Mouse (Mus musculus): ENCODE results near the gene Ednrb.
"Not testable (repeated sequence)": the region's sequence is repeated elsewhere in the genome, so short reads cannot be mapped to it uniquely, and the experiment has no call there.

Ednrb gene

DNA sequence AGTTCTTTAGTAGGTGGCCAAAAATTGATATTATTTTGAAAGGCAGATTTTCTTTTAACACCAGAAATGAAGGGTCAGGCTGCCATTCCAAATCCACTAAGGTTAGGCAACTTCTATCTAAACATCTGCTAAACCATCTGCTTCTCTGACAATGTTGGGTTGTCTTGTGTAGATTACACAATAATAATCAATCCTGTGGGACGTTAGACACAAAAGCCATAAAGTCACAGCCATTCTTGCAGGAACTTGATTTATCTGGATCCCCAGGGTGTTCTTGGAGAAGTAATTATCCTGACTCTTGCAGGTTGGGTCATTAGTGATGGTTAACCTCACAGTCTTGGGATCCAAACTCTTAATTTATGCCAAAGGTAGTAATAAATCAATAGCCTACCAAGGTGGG lies 21.6 kb downstream of the Ednrb start:
- no peak for DNase-seq (ENCODE audit: low spot score in 2 of 2)

DNA sequence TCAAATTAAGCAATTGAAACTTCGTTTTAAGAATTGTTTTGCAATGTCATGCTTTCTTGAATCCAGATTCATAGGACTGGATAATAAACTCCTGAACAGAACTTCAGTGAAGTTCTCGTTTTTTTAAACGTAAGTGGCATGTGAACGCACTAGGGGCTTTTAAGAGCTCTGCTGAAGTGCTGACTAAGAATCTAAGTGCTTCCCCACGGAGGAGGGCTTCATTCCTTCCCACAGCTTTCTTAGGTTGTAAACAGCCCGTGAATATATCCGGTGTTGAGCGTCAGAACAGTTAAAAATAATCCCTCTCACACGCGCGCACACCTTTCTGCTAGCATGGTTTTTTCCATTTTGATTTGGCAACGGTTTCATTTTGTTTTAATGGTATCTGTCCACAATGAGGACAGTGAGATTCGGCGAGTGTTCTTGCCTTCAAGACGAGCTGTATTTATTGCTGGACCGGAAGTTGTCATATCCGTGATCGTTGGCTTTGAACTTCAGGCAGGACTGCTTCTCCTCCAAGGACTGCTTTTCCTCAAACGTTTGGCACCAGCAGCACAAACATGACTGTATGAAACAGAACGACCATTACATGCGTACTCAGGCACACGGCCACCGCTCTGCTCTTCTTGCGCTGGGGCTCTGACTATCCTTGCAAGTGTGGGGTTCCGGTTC lies 27.4 kb downstream of the Ednrb start:
- DNase-seq (ENCODE audit: low spot score in 2 of 2), result no peak

GRCm38 (mm10) chr14:103815542-103815941 lies 28.7 kb downstream of the Ednrb start:
- no peak for DNase-seq (ENCODE audit: low spot score in 2 of 2)

DNA sequence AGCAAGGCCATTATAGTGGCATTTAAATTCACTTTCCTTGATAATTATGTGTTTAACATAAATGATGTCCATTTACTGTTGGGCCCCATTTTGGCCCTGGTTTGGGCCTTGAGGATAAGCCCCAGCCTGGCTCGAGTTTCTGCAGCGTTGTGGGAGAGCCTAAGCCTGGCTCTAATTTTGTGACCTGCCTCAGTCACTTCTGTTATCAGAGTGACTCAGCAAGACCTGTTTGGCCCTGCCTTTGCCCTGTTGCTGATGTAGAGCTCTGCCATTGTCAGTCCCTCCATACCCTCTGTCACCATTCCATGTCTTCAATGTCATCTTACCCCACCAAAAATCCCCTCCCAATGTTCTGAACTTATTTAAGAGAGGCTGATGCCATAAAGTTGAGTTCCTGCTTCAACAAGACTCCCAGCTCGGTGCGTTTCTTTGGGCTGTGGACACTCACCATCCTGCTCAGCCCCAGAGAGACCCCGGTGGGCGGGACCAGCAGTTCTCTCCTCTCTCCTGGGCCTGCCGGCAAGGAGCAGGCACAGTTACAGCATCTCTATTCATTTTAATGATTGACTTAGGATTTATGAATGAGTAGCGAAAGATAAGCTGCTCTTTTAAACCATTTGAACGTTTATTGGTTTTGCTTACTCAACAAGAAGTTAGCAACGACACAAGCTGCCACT lies 30.0 kb downstream of the Ednrb start:
- no peak for DNase-seq (ENCODE audit: low spot score in 2 of 2)

DNA sequence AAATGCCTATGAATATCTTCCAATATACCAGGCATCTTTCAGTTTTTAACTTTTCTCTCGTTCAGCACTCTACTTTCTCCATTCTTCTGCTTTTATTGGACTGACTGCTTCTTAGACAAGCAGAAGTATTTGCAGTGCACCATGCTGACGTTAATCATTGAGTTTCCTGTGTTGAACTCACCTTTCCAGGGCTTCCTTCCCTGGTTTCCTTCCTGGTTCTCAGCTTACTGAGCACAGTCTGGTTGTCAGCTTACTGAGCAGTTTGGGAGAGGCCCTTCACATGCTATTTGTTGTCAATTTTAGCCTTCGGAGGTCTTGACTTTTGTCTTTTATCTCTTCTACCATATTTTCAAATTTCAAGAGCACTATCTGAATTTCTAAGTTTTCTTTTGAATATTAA lies 31.0 kb downstream of the Ednrb start:
- no peak for DNase-seq (ENCODE audit: low spot score in 2 of 2)

DNA sequence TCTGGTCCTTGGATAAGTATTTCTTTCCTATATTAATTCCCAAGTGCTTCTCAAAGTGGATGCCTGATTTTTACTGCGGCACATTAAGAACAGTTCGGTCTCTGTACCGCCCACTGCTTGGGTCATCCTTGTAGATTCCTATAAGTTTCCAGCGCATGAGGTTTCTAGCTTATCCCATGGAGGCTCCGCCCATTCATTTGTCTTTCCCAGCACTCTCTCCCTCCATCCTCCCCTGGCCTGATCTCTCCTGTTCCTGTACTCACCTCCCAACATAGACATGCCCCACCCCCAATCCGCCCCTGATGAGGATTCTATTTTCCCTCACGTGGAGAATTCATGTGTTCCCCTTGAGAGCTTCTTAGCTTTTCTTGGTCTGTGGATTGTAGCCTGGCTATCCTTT lies 32.9 kb downstream of the Ednrb start:
- DNase-seq (ENCODE audit: low spot score in 2 of 2), result no peak

GRCm38 (mm10) chr14:103803907-103804659 lies 40.1 kb downstream of the Ednrb start:
- DNase-seq (ENCODE audit: low spot score in 2 of 2), result no peak

- no peak for DNase-seq (ENCODE audit: low spot score in 2 of 2)
These were observed 47.1 kb downstream of the Ednrb start for GRCm38 (mm10) chr14:103797123-103797522.

DNA sequence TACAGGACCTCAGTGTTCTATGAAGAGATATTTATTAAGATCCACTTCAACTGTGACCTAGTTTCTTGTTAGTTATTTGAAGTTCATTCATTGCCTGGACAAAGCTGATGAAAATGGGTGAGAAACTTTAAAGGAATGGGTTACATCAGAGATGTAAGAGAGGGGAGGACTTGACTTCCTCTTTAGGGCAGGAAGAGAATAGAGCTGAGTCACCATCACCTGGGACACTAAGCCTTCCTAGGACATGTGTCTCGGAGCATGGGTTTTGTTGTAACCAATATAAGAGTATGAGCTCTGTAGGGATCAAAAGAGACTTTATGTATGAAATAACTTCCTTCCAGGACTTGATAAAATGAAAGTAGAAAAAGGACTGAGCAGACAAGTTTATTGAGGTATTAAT lies 48.6 kb downstream of the Ednrb start:
- DNase-seq (ENCODE audit: low spot score in 2 of 2), result no peak

DNA sequence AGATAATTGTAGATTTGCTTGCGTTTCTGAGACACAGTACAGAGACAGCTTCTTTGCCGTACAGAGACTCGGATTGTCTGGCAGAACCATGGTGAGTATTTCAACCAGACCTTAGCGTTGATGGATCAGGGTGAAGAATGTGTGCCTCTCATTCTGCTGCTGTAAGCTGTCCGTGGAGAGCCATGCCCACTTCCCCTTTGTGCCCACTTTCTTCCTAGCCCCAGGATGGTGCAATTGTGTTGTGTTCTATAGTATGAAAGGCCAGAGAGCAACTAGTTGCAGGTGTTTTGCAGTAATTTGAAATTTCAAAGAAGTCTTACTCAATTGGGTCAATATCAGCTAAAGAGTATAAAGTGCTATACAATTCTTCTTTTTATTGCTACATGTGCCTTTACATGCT lies 50.8 kb downstream of the Ednrb start:
- no peak for DNase-seq (ENCODE audit: low spot score in 2 of 2)

DNA sequence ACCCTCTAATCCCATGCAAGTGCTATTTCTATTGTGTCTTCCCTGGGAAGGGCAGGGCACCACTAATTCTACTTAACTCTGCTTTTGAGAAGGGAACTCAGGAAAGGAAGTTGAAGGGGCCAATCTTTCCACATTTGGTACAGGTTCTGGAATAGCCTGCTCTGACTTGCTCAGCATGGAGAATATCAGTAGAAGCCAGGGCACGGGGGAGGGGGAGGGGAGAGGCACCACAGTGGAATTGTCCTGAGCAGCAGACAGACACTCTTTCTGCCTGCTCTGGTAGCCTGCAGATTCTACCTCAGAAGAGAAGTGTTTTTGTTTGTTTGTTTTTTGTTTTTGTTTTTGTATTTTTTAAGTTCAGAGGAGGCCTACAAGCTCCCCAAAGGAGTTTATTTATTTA lies 51.5 kb downstream of the Ednrb start:
- DNase-seq (ENCODE audit: low spot score in 2 of 2), result no peak

GRCm38 (mm10) chr14:103787547-103787946 lies 56.7 kb downstream of the Ednrb start:
- DNase-seq (ENCODE audit: low spot score in 2 of 2), result no peak

GRCm38 (mm10) chr14:103785096-103785965 lies 58.9 kb downstream of the Ednrb start:
- no peak for DNase-seq (ENCODE audit: low spot score in 2 of 2)

DNA sequence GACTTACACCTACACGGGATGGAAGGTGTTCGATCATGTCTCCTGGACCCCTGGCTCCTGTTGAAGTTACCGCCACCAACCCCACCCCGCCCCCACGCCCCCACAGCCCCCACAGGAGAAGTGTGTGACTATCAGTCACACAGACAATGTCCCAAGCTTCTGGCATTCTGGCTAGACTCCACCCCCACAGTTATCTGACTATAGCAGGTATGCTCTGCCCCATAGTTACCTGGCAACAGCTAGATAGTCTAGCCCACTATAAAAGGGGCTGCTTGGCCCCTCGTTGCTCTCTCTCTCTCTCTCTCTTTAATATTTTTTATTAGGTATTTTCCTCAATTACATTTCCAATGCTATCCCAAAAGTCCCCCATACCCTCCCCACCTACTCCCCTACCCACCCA lies 63.9 kb downstream of the Ednrb start:
- DNase-seq (ENCODE audit: low spot score in 2 of 2), result not testable (repeated sequence)

- DNase-seq (ENCODE audit: low spot score in 2 of 2), result no peak
These were observed 64.9 kb downstream of the Ednrb start for GRCm38 (mm10) chr14:103779276-103779675.

DNA sequence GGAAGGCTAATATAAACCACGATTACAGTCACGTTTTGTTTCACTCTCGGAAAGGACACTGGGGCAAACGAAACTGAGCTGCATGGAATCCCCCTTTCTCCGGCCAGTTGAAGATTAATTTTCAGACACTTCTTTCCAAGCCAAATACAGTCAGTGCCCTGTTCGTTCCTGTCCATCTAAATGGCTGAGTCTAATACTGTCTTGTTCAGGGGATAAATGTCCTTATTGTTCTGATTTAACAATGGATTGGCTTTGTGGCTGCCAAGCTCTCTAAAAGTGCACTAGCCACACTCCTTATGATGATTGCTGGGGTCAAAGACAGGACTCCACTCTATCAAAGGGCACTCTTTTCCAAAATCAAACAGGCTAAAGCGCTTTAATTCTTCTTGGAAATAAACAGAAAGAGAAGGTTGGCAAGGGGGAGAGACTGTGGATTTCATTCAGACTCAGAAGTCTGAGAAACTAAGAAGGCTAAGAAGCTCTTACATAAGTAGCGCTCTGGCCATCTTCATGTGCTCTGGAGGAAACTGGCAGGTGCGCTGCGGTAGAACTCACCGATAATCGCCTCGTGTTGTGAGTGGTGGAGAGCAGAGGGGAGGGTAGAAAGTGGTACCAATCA lies 65.6 kb downstream of the Ednrb start:
- no peak for DNase-seq (ENCODE audit: low spot score in 2 of 2)

DNA sequence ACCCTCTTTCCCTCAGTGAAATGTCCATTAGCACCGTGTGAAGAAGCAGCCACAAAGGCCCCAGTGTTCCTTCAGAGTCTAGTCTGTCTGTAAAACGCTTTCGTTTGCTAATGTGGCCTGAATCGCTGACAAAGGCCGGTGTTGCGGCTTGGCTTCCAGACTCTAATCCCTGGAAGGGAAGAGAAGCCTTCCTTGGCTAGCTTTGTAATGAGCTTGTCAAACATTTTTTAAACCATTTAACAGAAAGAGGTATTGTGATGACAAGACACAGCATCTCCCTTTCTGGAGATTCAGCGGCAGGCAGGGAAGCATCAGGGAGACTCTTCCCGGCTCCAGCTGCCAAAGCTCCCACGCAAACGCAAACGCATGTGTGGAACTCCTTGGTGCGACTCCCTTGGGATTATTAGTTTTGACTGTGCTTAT lies 66.2 kb downstream of the Ednrb start:
- no peak for DNase-seq (ENCODE audit: low spot score in 2 of 2)

DNA sequence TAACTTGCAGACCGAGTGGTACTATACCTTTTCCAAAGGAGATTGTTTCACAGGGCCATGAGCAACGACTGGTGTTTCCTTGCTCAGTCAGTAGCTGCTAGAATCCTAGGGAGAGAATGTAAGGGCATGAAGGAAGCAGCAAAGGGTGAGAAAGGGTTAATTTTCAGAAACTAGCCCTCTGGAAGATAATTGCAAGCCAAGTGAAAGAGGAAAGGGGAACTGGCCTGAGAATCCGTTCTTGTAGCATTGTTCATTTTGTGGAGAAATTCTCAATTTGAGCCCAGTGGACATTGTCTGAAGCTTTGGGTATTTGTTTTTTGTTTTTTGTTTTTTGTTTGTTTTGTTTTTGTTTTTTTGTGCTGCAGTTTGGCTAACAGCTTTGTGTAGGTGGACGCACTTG lies 66.8 kb downstream of the Ednrb start:
- DNase-seq (ENCODE audit: low spot score in 2 of 2), result no peak

DNA sequence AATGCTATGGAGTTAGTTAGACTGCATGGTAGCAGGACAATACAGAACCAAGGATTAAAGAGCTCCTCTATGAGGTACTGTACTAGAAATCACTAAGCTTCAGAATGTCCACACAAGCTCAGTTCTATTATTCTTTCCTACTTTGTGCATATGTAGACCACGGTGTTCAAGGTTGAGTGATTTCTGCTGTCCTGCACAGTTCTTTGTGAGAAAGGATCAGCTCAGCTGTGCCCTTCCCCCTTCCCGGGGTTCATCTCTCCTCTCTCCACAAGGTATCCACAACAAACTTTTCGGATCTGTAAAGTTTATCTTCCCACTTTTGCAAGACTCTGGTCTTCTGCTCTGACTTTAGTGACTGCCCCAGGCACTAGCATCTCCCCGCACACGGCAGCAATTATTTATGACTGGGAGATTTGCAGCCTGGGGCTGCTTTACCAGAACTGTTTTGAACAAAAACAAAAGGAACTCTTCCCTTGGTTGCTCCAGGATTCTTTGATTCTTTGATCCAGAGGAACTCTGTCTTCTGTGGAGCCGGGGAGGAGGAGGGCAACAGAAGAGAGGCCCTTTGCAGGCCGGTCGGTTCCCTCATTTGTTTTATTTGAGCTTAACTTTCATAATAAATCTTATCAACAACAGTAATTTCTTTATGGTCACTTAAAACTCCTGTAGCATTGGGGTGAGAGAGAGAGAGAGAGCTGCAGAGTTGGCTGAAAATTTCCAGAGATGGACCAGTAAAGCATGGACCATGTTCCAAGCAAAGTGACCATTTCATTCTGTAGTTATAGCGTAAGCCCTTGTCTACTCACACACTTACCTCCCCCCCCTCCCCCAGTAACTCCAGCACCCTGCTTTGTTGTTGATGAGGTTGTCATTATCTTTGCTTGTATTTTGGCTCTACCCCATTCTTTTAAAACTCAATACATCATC lies 74.6 kb downstream of the Ednrb start:
- no peak for DNase-seq (ENCODE audit: low spot score in 2 of 2)

DNA sequence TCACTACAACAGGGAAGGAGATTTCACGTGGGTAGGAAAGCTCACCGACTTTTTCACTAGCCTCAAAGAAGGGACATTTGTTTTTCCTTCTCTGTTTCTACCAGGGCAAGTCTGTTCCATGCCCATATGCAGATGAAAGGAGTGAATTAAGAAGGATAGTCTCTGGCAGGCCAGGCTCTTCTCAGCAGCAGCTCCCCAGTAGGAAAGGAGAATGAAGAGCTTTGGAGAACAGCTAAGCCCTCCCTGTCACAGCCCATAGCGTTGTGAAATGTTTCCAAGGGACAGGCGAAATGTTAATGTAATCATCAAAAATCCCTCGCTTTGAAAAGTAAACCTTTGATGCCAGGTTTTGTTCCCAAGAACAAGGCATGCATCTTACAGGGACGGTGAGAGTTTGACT lies 76.7 kb downstream of the Ednrb start:
- DNase-seq (ENCODE audit: low spot score in 2 of 2), result no peak

Data from urinary bladder, adult 18-20 months (tissue).